Mouse (Mus musculus) urinary bladder, adult 2 months (tissue): Measurements from ENCODE around the gene Ube2q2. TPM values are rescaled to one million over a fixed set of nuclear protein-coding genes. Genes with fewer than 3 reads are reported as not detected.
"Not testable (repeated sequence)": the region's sequence is repeated elsewhere in the genome, so short reads cannot be mapped to it uniquely, and the experiment has no call there.

Experiments used
- DNase-seq: peaks from one replicate; pipeline ENCODE4 v3.0.0; 2022; ENCODE audit warnings: low spot score
- polyA plus RNA-seq: library from polyadenylated mRNA; depleted of rRNA; stranded (reverse); fragments of >200 nt; gene quantifications from 2 replicates; pipeline ENCODE4 v1.2.3, GENCODE M21; 2012; rRNA removed

Gene Ube2q2
- polyA plus RNA-seq: 27.5 and 28.2 TPM in 2 replicates

- peak; percentile 73 for DNase-seq
Observed at GRCm38 (mm10) chr9:55148854-55149498, at the start of gene Ube2q2. Gene Ube2q2 (plus strand): TSS chr9:55148854.

- DNase-seq: no peak
Observed at GRCm38 (mm10) chr9:55101117-55101516, 47.5 kb upstream of the Ube2q2 start.

GRCm38 (mm10) chr9:55102186-55102835, 46.3 kb upstream of the Ube2q2 start:
- no peak for DNase-seq

GRCm38 (mm10) chr9:55102931-55103630, 45.6 kb upstream of the Ube2q2 start:
- DNase-seq: no peak

GRCm38 (mm10) chr9:55110059-55110834, 38.4 kb upstream of the Ube2q2 start:
- DNase-seq: peak; percentile 50

- not testable (repeated sequence) for DNase-seq
Observed at GRCm38 (mm10) chr9:55110835-55111217, 37.8 kb upstream of the Ube2q2 start.

GRCm38 (mm10) chr9:55114752-55115151, 33.9 kb upstream of the Ube2q2 start:
- no peak for DNase-seq

- DNase-seq: no peak
Observed at GRCm38 (mm10) chr9:55117293-55118055, 31.2 kb upstream of the Ube2q2 start.

- no peak for DNase-seq
Observed at GRCm38 (mm10) chr9:55122586-55122985, 26.1 kb upstream of the Ube2q2 start.

- no peak for DNase-seq
Observed at GRCm38 (mm10) chr9:55125735-55126134, 22.9 kb upstream of the Ube2q2 start.

GRCm38 (mm10) chr9:55126295-55126694, 22.4 kb upstream of the Ube2q2 start:
- DNase-seq: no peak

GRCm38 (mm10) chr9:55131851-55132250, 16.8 kb upstream of the Ube2q2 start:
- DNase-seq: no peak

GRCm38 (mm10) chr9:55136576-55136975, 12.1 kb upstream of the Ube2q2 start:
- DNase-seq: no peak

GRCm38 (mm10) chr9:55137112-55137511, 11.5 kb upstream of the Ube2q2 start:
- no peak for DNase-seq

- no peak for DNase-seq
Observed at GRCm38 (mm10) chr9:55139958-55140357, 8.7 kb upstream of the Ube2q2 start.

GRCm38 (mm10) chr9:55149499-55150278, 1.0 kb downstream of the Ube2q2 start:
- no peak for DNase-seq

- peak; percentile 27 for DNase-seq
Observed at GRCm38 (mm10) chr9:55150279-55150726, 1.6 kb downstream of the Ube2q2 start.

- DNase-seq: no peak
Observed at GRCm38 (mm10) chr9:55151096-55151495, 2.4 kb downstream of the Ube2q2 start.

GRCm38 (mm10) chr9:55152935-55153334, 4.3 kb downstream of the Ube2q2 start:
- no peak for DNase-seq

GRCm38 (mm10) chr9:55170655-55171412, 22.2 kb downstream of the Ube2q2 start:
- DNase-seq: no peak
